Mouse (Mus musculus) liver, adult 2 months (tissue): ENCODE measurements around the gene Timm8a2. TPM values are rescaled to one million over a fixed set of nuclear protein-coding genes. Genes with fewer than 3 reads are reported as not detected.
"Not testable (repeated sequence)": the region's sequence is repeated elsewhere in the genome, so short reads cannot be mapped to it uniquely, and the experiment has no call there.

Experiments
- DNase-seq: peaks from one replicate; pipeline ENCODE4 v3.0.0-alpha.2; 2011; ENCODE audit warnings: low read depth, low spot score; ENCODE audit errors: extremely low read depth
- H3K27ac ChIP-seq: fragments of 200-500 bp; replicated peaks from 2 replicates; pipeline ENCODE4 v1.5.1; 2012; ENCODE audit warnings: low read depth, mild to moderate bottlenecking, control low read depth, inconsistent platforms, low read length; ENCODE audit not compliant: insufficient read depth
- H3K27me3 ChIP-seq: fragments of 200-500 bp; 2 replicates; pipeline ENCODE4 v1.6.1; 2012; ENCODE audit warnings: mild to moderate bottlenecking, moderate library complexity, low read length, inconsistent platforms; ENCODE audit not compliant: control insufficient read depth, insufficient read depth
- H3K36me3 ChIP-seq: fragments of 200-500 bp; 2 replicates; pipeline ENCODE4 v1.6.1; 2012; ENCODE audit warnings: low read length, inconsistent platforms; ENCODE audit not compliant: control insufficient read depth, insufficient read depth
- H3K4me1 ChIP-seq: fragments of 200-500 bp; 2 replicates; pipeline ENCODE4 v1.6.1; 2011; ENCODE audit warnings: low read length; ENCODE audit not compliant: control insufficient read depth, insufficient read depth
- H3K4me3 ChIP-seq: fragments of 200-500 bp; 2 replicates; pipeline ENCODE4 v1.5.1; 2011; ENCODE audit warnings: low read depth, mild to moderate bottlenecking, control low read depth, low read length, moderate library complexity; ENCODE audit not compliant: insufficient read depth
- H3K79me2 ChIP-seq: fragments of 200-500 bp; 2 replicates; pipeline ENCODE4 v1.6.1; 2012; ENCODE audit warnings: inconsistent platforms, mild to moderate bottlenecking, low read length, moderate library complexity; ENCODE audit not compliant: control insufficient read depth, insufficient read depth
- H3K9ac ChIP-seq: fragments of 200-500 bp; 2 replicates; pipeline ENCODE4 v1.6.1; 2012; ENCODE audit warnings: low read depth, mild to moderate bottlenecking, control low read depth, inconsistent platforms, low read length
- CTCF ChIP-seq: fragments of 200-500 bp; IDR thresholded peaks from 2 replicates; pipeline ENCODE4 v1.5.1; 2011; ENCODE audit warnings: low read depth, low read length, control low read depth
- POLR2A ChIP-seq: fragments of 200-500 bp; IDR thresholded peaks from 2 replicates; pipeline ENCODE4 v1.6.1; 2011; ENCODE audit warnings: low read length, control low read depth; ENCODE audit not compliant: insufficient read depth; ENCODE audit errors: extremely low read depth
- WGBS: fragments of 180-500 bp; shearing (Covaris S2); methylation state at CpG from one replicate; pipeline ENCODE4 v1.1.7; 2018; 5-methylcytosine and 5-hydroxymethylcytosine counted together
- polyA plus RNA-seq: library from polyadenylated mRNA; depleted of rRNA; stranded (reverse); fragments of >200 nt; gene quantifications from 2 replicates; pipeline ENCODE4 v1.2.3, GENCODE M21; 2012
- total RNA-seq: library from RNA; depleted of rRNA; stranded (reverse); fragments of >200 nt; gene quantifications from 2 replicates; pipeline ENCODE4 v1.2.3, GENCODE M21; 2014

Gene Timm8a2
- total and polyA plus RNA-seq, 2 experiments, result not detected

DNA sequence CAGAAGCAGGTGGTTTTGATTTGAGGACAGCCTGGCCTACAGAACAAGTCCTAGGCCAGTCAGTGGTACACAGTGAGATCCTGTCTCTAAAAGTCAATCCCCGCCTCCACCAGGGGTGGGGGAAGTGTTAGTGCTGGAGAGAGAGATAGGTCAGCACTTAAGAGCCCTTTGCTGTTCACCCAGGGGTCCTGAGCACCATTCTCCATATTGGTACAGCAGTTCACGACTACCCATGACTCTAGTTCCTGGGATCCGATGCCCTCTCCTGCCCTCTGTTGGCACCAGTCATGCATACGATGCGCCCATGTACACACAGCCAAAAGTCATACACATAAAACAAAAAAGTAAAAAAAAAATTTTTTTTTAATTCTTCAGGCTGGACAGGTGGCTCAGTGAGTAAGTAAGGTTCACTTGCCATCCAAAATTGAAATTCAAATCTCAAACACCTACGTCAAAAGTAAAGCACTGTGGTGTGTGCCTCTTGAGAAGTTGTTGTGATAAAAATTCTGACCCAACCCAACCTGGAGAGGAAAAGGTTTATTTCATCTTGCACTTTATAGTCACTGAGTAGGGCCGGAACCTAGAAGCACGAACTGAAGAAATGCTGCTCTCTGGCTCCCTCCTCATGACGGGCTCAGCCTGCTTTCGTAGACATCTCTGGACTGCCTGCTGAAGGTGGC, 28.1 kb downstream of the Timm8a2 start:
- DNase-seq, result no peak

DNA sequence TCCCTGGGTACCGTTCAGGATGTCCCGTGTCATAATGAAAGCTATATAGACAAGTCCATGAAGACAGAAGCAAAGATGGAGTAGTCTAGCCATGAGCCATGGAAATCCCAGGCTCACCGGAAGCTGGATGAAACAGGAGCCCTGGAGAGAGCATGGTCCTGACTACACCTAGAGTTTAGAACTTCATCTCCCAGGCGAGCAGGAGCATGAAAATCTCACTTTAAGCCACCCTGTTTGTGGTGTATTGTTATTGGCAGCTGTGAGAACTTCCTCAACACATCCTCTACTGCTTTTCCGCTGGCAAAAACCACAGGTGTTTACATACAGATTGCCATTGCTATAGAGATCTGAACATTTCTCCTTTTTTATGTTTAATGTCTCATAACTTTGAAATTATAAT, 29.1 kb downstream of the Timm8a2 start:
- WGBS, result 84% methylated on average over 5 of the region's 5 CpGs
- Histone ChIP-seq H3K36me3 (no peaks in the 10 kb centered on the region), H3K4me3 (no peak overlapping the region), H3K27me3 (no peaks in the 10 kb centered on the region), H3K27ac (no peak overlapping the region), H3K9ac (no peak overlapping the region), H3K4me1 (peaks cover 5% of the 10 kb centered on the region), H3K79me2 (no peaks in the 10 kb centered on the region)
- DNase-seq, result no peak
- no peak for TF ChIP-seq CTCF
- TF ChIP-seq POLR2A, result no peak

More for the DNA sequence above, 28.1 kb downstream of the Timm8a2 start:
- 84% methylated on average over 10 of the region's 10 CpGs for WGBS
- H3K79me2 ChIP-seq, result no peaks in the 10 kb centered on the region
- no peak overlapping the region for H3K9ac ChIP-seq
- TF ChIP-seq CTCF, result no peak
- H3K27me3 ChIP-seq, result no peaks in the 10 kb centered on the region
- H3K36me3 ChIP-seq, result no peaks in the 10 kb centered on the region
- no peak overlapping the region for H3K27ac ChIP-seq
- H3K4me1 ChIP-seq, result no peaks in the 10 kb centered on the region
- no peak overlapping the region for H3K4me3 ChIP-seq

DNA sequence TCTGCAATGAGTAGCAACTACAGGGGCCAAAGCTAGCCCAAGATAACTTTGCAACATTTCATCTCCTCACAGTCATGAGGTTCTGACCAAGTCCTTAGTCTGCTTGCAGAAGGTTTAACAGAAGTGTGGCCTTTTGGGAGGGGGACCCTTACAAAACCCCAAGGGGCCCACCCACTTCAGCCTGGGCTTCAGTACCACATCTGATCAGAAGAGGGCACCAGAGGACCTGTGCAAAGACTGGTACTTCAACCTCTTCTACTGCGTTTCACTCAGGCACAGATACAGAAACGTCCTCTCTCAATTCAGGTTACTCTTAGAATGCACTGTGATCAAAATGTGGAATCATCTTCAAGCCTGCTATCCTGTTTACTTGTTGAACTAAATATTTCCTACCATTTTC, 30.0 kb downstream of the Timm8a2 start:
- 4% methylated on average over 2 of the region's 2 CpGs for WGBS
- DNase-seq, result peak; percentile 28
- no peaks in the 10 kb centered on the region for H3K36me3 ChIP-seq

GRCm38 (mm10) chr14:122066243-122066642, 31.8 kb downstream of the Timm8a2 start:
- no peak for TF ChIP-seq CTCF
- TF ChIP-seq POLR2A, result no peak
- Histone ChIP-seq H3K27ac (no peak overlapping the region), H3K27me3 (no peaks in the 10 kb centered on the region), H3K4me3 (no peak overlapping the region), H3K4me1 (peaks cover 8% of the 10 kb centered on the region), H3K9ac (no peak overlapping the region), H3K36me3 (no peaks in the 10 kb centered on the region), H3K79me2 (no peaks in the 10 kb centered on the region)
- no peak for DNase-seq
- 67% methylated on average over 4 of the region's 4 CpGs for WGBS

More for the DNA sequence above, 30.0 kb downstream of the Timm8a2 start:
- Histone ChIP-seq H3K9ac (no peak overlapping the region), H3K79me2 (no peaks in the 10 kb centered on the region), H3K27ac (no peak overlapping the region), H3K27me3 (no peaks in the 10 kb centered on the region), H3K4me3 (no peak overlapping the region), H3K4me1 (peaks cover 8% of the 10 kb centered on the region)
- TF ChIP-seq POLR2A (no peak), CTCF (peak; percentile 82)

DNA sequence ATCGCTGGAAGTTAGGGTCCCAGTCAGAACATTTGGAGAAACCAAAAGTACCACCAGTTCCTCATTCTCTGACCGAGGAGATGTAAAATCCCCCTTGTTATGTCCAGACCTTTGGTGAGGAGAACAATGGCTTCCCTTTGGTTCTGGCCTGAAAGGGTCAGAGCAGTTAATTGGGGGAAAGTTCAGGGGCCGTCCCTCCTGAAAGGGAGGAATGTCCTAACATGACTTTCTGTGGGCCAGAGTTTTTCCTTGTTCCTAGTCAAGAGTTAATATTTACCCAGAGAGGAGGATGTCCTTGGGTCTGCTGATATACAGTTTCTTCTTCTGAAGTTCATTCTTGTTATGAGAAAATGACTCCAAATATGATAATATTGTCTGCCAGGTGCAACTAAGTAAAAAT, 33.6 kb downstream of the Timm8a2 start:
- H3K36me3 ChIP-seq, H3K27me3 ChIP-seq, H3K9ac ChIP-seq, H3K79me2 ChIP-seq, H3K4me1 ChIP-seq, H3K4me3 ChIP-seq: not testable (repeated sequence)
- peak; percentile 59 for DNase-seq
- peak overlapping the region; percentile 72 for H3K27ac ChIP-seq
- 55% methylated on average over 3 of the region's 3 CpGs for WGBS

GRCm38 (mm10) chr14:122068801-122069695, 34.6 kb downstream of the Timm8a2 start:
- WGBS, result 85% methylated on average over 11 of the region's 11 CpGs
- peaks cover 8% of the 10 kb centered on the region for H3K4me1 ChIP-seq
- no peaks in the 10 kb centered on the region for H3K27me3 ChIP-seq
- no peaks in the 10 kb centered on the region for H3K36me3 ChIP-seq
- H3K79me2 ChIP-seq, result no peaks in the 10 kb centered on the region
- DNase-seq, result no peak
- TF ChIP-seq POLR2A (no peak), CTCF (no peak)
- H3K4me3 ChIP-seq, result no peak overlapping the region
- H3K27ac ChIP-seq, result peak overlapping the region; percentile 56
- H3K9ac ChIP-seq, result no peak overlapping the region; the same call in 1 of the 2 replicates
